ENCODE assay signal across 27 mouse cellular contexts in genomic region chr6:128528491-128528890, GRCm38 (mm10). TPM values are rescaled to one million over a fixed set of nuclear protein-coding genes. Genes with fewer than 3 reads are reported as not detected.
DNase-seq lines count a peak whose midpoint lies in the region; ATAC-seq and TF ChIP-seq lines count a peak whose summit lies in the region.
"Had no signal": no experiment of that assay in that cellular context is flagged by ENCODE, and none has a peak within 500 bp of the region (broad histone marks: within the 10 kb centered on the region; RNA-seq: fewer than 3 reads in every experiment).

No protein-coding gene starts in this region.

- DNase-seq in embryonic facial prominence, embryonic 14.5 days (ENCODE audit: low spot score): peak; percentile 8
- no peak for DNase-seq in embryonic facial prominence, embryonic 10.5 days (ENCODE audit: low spot score)
- peak; percentile 2 to 4 for DNase-seq in heart, postnatal 10 days
- no peak for DNase-seq in heart, adult 2 months
- DNase-seq in kidney, postnatal 10 days: peak; percentile 8
- DNase-seq in liver, adult 2 months (ENCODE audit: extremely low read depth, low read depth, low spot score): no peak
- DNase-seq in liver, embryonic 11.5 days (ENCODE audit: low spot score): no peak
- DNase-seq: adrenal gland, postnatal 10 days; adrenal gland, postnatal 36 days; cerebellum, adult 18-20 months; cerebellum, adult 9-10 months; cerebellum, postnatal 14 days; gastrocnemius, postnatal 25 days; heart, postnatal 36 days had no signal

- no peak overlapping the region for H3K4me2 ChIP-seq in embryonic facial prominence, embryonic 14.5 days (ENCODE audit: low read depth, low read length)
- H3K4me2 ChIP-seq in kidney, embryonic 15.5 days: no peak overlapping the region
- no peak overlapping the region for H3K4me2 ChIP-seq in liver, embryonic 11.5 days
- H3K4me2 ChIP-seq: embryonic facial prominence, embryonic 12.5 days; forebrain, embryonic 12.5 days; forebrain, embryonic 15.5 days; heart, embryonic 12.5 days; hindbrain, embryonic 13.5 days had no signal

- TF ChIP-seq POLR2A in heart, adult 2 months (IDR thresholded peaks at IDR 0.05; ENCODE audit: insufficient read depth, low read depth, low read length): no peak
- no peak for TF ChIP-seq POLR2A in liver, adult 2 months (IDR thresholded peaks at IDR 0.05; ENCODE audit: extremely low read depth, insufficient read depth, low read length)

- no peaks in the 10 kb centered on the region for H3K9me3 ChIP-seq in embryonic facial prominence, embryonic 14.5 days (ENCODE audit: control insufficient read depth, low read length)
- H3K9me3 ChIP-seq in embryonic facial prominence, embryonic 10.5 days: no peaks in the 10 kb centered on the region
- no peaks in the 10 kb centered on the region; the same call in 1 of the 2 replicates for H3K9me3 ChIP-seq in kidney, embryonic 15.5 days (replicated peaks)
- H3K9me3 ChIP-seq in liver, embryonic 11.5 days (ENCODE audit: control insufficient read depth, low read length): peaks cover 3% of the 10 kb centered on the region; the same call in 1 of the 2 replicates
- H3K9me3 ChIP-seq: forebrain, embryonic 15.5 days; hindbrain, embryonic 10.5 days; hindbrain, embryonic 13.5 days had no signal

- no peak for TF ChIP-seq EP300 in heart, adult 2 months (IDR thresholded peaks at IDR 0.05; ENCODE audit: insufficient read depth, low read depth, low read length)

- H3K27ac ChIP-seq in embryonic facial prominence, embryonic 14.5 days (replicated peaks; ENCODE audit: low read depth, low read length): no peak overlapping the region
- no peak overlapping the region for H3K27ac ChIP-seq in embryonic facial prominence, embryonic 10.5 days (replicated peaks)
- H3K27ac ChIP-seq in heart, adult 2 months: no peak overlapping the region
- H3K27ac ChIP-seq in kidney, embryonic 15.5 days: no peak overlapping the region
- peak overlapping the region; percentile 33; the same call in 1 of the 2 replicates for H3K27ac ChIP-seq in liver, adult 2 months (replicated peaks; ENCODE audit: insufficient read depth, low read depth, low read length)
- H3K27ac ChIP-seq in liver, embryonic 11.5 days (ENCODE audit: low read depth, low read length): no peak overlapping the region
- H3K27ac ChIP-seq: embryonic facial prominence, embryonic 12.5 days; forebrain, embryonic 12.5 days; forebrain, embryonic 15.5 days; hindbrain, embryonic 10.5 days; hindbrain, embryonic 13.5 days had no signal

- no peaks in the 10 kb centered on the region for H3K4me1 ChIP-seq in embryonic facial prominence, embryonic 14.5 days (ENCODE audit: control insufficient read depth, insufficient read depth, low read length)
- no peaks in the 10 kb centered on the region for H3K4me1 ChIP-seq in embryonic facial prominence, embryonic 10.5 days
- no peaks in the 10 kb centered on the region for H3K4me1 ChIP-seq in heart, adult 2 months (ENCODE audit: control insufficient read depth, insufficient read depth, low read length)
- no peaks in the 10 kb centered on the region for H3K4me1 ChIP-seq in kidney, embryonic 15.5 days
- H3K4me1 ChIP-seq in liver, adult 2 months (ENCODE audit: control insufficient read depth, insufficient read depth, low read length): peaks cover 10% of the 10 kb centered on the region
- H3K4me1 ChIP-seq in liver, embryonic 11.5 days (replicated peaks; ENCODE audit: control insufficient read depth, insufficient read depth, low read length): no peaks in the 10 kb centered on the region
- H3K4me1 ChIP-seq: embryonic facial prominence, embryonic 12.5 days; forebrain, embryonic 12.5 days; forebrain, embryonic 15.5 days; hindbrain, embryonic 10.5 days; hindbrain, embryonic 13.5 days had no signal

- no peak overlapping the region for H3K4me3 ChIP-seq in embryonic facial prominence, embryonic 14.5 days (ENCODE audit: low read depth, low read length)
- H3K4me3 ChIP-seq in embryonic facial prominence, embryonic 10.5 days: no peak overlapping the region
- no peak overlapping the region for H3K4me3 ChIP-seq in heart, adult 2 months
- no peak overlapping the region for H3K4me3 ChIP-seq in kidney, embryonic 15.5 days (replicated peaks)
- H3K4me3 ChIP-seq in liver, adult 2 months (ENCODE audit: insufficient read depth, low read depth, low read length): no peak overlapping the region
- H3K4me3 ChIP-seq in liver, embryonic 11.5 days (ENCODE audit: low read depth, low read length): no peak overlapping the region
- H3K4me3 ChIP-seq: embryonic facial prominence, embryonic 12.5 days; erythroblast, embryonic 14.5 days; forebrain, embryonic 12.5 days; forebrain, embryonic 15.5 days; heart, embryonic 12.5 days; hindbrain, embryonic 10.5 days; hindbrain, embryonic 13.5 days had no signal

- H3K79me2 ChIP-seq in heart, adult 2 months (replicated peaks; ENCODE audit: control insufficient read depth, insufficient read depth, low read length): no peaks in the 10 kb centered on the region
- H3K79me2 ChIP-seq in liver, adult 2 months (ENCODE audit: control insufficient read depth, insufficient read depth, low read length): peaks cover 9% of the 10 kb centered on the region; the same call in 1 of the 2 replicates

- H3K36me3 ChIP-seq in embryonic facial prominence, embryonic 14.5 days (ENCODE audit: control insufficient read depth, insufficient read depth, low read length): no peaks in the 10 kb centered on the region
- no peaks in the 10 kb centered on the region for H3K36me3 ChIP-seq in embryonic facial prominence, embryonic 10.5 days (replicated peaks)
- H3K36me3 ChIP-seq in heart, adult 2 months (ENCODE audit: control insufficient read depth, insufficient read depth, low read length): no peaks in the 10 kb centered on the region
- no peaks in the 10 kb centered on the region for H3K36me3 ChIP-seq in kidney, embryonic 15.5 days
- peaks cover 15% of the 10 kb centered on the region for H3K36me3 ChIP-seq in liver, adult 2 months (ENCODE audit: control insufficient read depth, insufficient read depth, low read length)
- no peaks in the 10 kb centered on the region for H3K36me3 ChIP-seq in liver, embryonic 11.5 days (ENCODE audit: control insufficient read depth, insufficient read depth, low read length)
- H3K36me3 ChIP-seq: embryonic facial prominence, embryonic 12.5 days; forebrain, embryonic 12.5 days; forebrain, embryonic 15.5 days; heart, embryonic 12.5 days; hindbrain, embryonic 10.5 days; hindbrain, embryonic 13.5 days had no signal

- WGBS in embryonic facial prominence, embryonic 14.5 days: 58% methylated on average over 4 of the region's 4 CpGs
- WGBS in embryonic facial prominence, embryonic 10.5 days: 82% methylated on average over 4 of the region's 4 CpGs
- 43% methylated on average over 4 of the region's 4 CpGs for WGBS in heart, adult 2 months
- 54% methylated on average over 4 of the region's 4 CpGs for WGBS in kidney, embryonic 15.5 days
- WGBS in liver, adult 2 months: 20% methylated on average over 4 of the region's 4 CpGs
- WGBS in liver, embryonic 11.5 days: 68% methylated on average over 4 of the region's 4 CpGs

- ATAC-seq in embryonic facial prominence, embryonic 14.5 days (ENCODE audit: low read depth): no peak
- no peak for ATAC-seq in kidney, embryonic 15.5 days (replicated peaks; ENCODE audit: low FRiP score)
- ATAC-seq in liver, embryonic 11.5 days (replicated peaks; ENCODE audit: low FRiP score): no peak
- ATAC-seq: forebrain, embryonic 15.5 days; hindbrain, embryonic 16.5 days; Patski had no signal

- H3K9ac ChIP-seq in embryonic facial prominence, embryonic 14.5 days (ENCODE audit: low read depth, low read length): no peak overlapping the region
- no peak overlapping the region for H3K9ac ChIP-seq in heart, adult 2 months (ENCODE audit: low read depth, low read length)
- no peak overlapping the region for H3K9ac ChIP-seq in kidney, embryonic 15.5 days
- H3K9ac ChIP-seq in liver, adult 2 months (ENCODE audit: low read depth, low read length): no peak overlapping the region
- H3K9ac ChIP-seq in liver, embryonic 11.5 days (ENCODE audit: low read depth, low read length): no peak overlapping the region
- H3K9ac ChIP-seq: embryonic facial prominence, embryonic 12.5 days; forebrain, embryonic 12.5 days; forebrain, embryonic 15.5 days; heart, embryonic 12.5 days; hindbrain, embryonic 13.5 days had no signal

- no peak for TF ChIP-seq CTCF in heart, adult 2 months (IDR thresholded peaks at IDR 0.05)
- TF ChIP-seq CTCF in liver, adult 2 months (IDR thresholded peaks at IDR 0.05; ENCODE audit: low read depth, low read length): no peak

- H3K27me3 ChIP-seq in embryonic facial prominence, embryonic 14.5 days (replicated peaks; ENCODE audit: control insufficient read depth, insufficient read depth, low read length): no peaks in the 10 kb centered on the region
- no peaks in the 10 kb centered on the region for H3K27me3 ChIP-seq in embryonic facial prominence, embryonic 10.5 days (replicated peaks; ENCODE audit: low read depth, poor library complexity, severe bottlenecking)
- no peaks in the 10 kb centered on the region for H3K27me3 ChIP-seq in heart, adult 2 months (ENCODE audit: control insufficient read depth, insufficient read depth, low read length)
- H3K27me3 ChIP-seq in kidney, embryonic 15.5 days: no peaks in the 10 kb centered on the region
- H3K27me3 ChIP-seq in liver, adult 2 months (ENCODE audit: control insufficient read depth, insufficient read depth, low read length): no peaks in the 10 kb centered on the region
- no peaks in the 10 kb centered on the region for H3K27me3 ChIP-seq in liver, embryonic 11.5 days (replicated peaks; ENCODE audit: control insufficient read depth, insufficient read depth, low read length)
- H3K27me3 ChIP-seq: embryonic facial prominence, embryonic 12.5 days; forebrain, embryonic 12.5 days; forebrain, embryonic 15.5 days; heart, embryonic 12.5 days; hindbrain, embryonic 13.5 days had no signal

- intact Hi-C loops in heart, postnatal 10 days (cut with DNase I): no loop called here
- intact Hi-C loops in heart, adult 2 months (cut with DNase I): no loop called here

RNA-seq across cellular contexts. Expression of gene Pzp, which starts 2.0 kb away (rescaled TPM):
- polyA plus RNA-seq in embryonic facial prominence, embryonic 14.5 days (2014; fragmentation: Nextera tagmentation; extraction: Ambion mirVana): 0.46 TPM in 1 of 2 replicates, not detected in the other
- polyA plus RNA-seq in embryonic facial prominence, embryonic 10.5 days (2016; fragmentation: Nextera tagmentation; extraction: Ambion mirVana): not detected in 2 replicates
- 1 to 10 TPM in 1 of 2 experiments, under 1 TPM in 1; 0.50 to 1.3 TPM for total RNA-seq in heart, postnatal 10 days (2021)
- total RNA-seq in heart, adult 2 months (2021): 1 to 10 TPM; 1.9 to 3.0 TPM
- 0.57 and 2.0 TPM in 2 replicates for polyA plus RNA-seq in heart, adult 2 months (2012; rRNA removed)
- polyA plus RNA-seq in kidney, embryonic 15.5 days (2015; fragmentation: Nextera tagmentation; extraction: Ambion mirVana): 1.6 and 2.2 TPM in 2 replicates
- total RNA-seq in liver, adult 2 months (2014; rRNA removed): 1,917 and 2,554 TPM in 2 replicates
- polyA plus RNA-seq in liver, adult 2 months (2012; rRNA removed): 1,366 and 1,553 TPM in 2 replicates
- 17.8 and 19.8 TPM in 2 replicates for polyA plus RNA-seq in liver, embryonic 11.5 days (2014; fragmentation: Nextera tagmentation; extraction: Ambion mirVana)
- total RNA-seq: gastrocnemius, postnatal 25 days had no signal
- polyA plus RNA-seq: embryonic facial prominence, embryonic 12.5 days; forebrain, embryonic 15.5 days; hindbrain, embryonic 10.5 days had no signal

RNA-seq across cellular contexts. Expression of gene A2ml1, which starts 52.9 kb away (rescaled TPM):
- 3.7 and 4.8 TPM in 2 replicates for polyA plus RNA-seq in embryonic facial prominence, embryonic 14.5 days (2014; fragmentation: Nextera tagmentation; extraction: Ambion mirVana)
- polyA plus RNA-seq in embryonic facial prominence, embryonic 10.5 days (2016; fragmentation: Nextera tagmentation; extraction: Ambion mirVana): 0.20 TPM in 1 of 2 replicates, not detected in the other
- not detected for total RNA-seq in heart, postnatal 10 days (2021)
- not detected for total RNA-seq in heart, adult 2 months (2021)
- 1.6 TPM in 1 of 2 replicates, not detected in the other for polyA plus RNA-seq in heart, adult 2 months (2012; rRNA removed)
- 0.53 and 0.93 TPM in 2 replicates for polyA plus RNA-seq in kidney, embryonic 15.5 days (2015; fragmentation: Nextera tagmentation; extraction: Ambion mirVana)
- 3.8 and 8.8 TPM in 2 replicates for total RNA-seq in liver, adult 2 months (2014; rRNA removed)
- 3.7 and 7.5 TPM in 2 replicates for polyA plus RNA-seq in liver, adult 2 months (2012; rRNA removed)
- 0.45 and 1.3 TPM in 2 replicates for polyA plus RNA-seq in liver, embryonic 11.5 days (2014; fragmentation: Nextera tagmentation; extraction: Ambion mirVana)
- total RNA-seq: adrenal gland, adult 18-20 months; adrenal gland, postnatal 36 days; ES-E14; gastrocnemius, adult 8-10 months; gastrocnemius, postnatal 25 days; heart, postnatal 36 days had no signal
- polyA plus RNA-seq: erythroblast, embryonic 14.5 days; hindbrain, embryonic 10.5 days had no signal

Comparison
In these comparisons a context has a peak if more than half of its experiments do, and no peak if none do; other contexts are left out.
1. DNase-seq: peak in embryonic facial prominence, embryonic 14.5 days (single experiment), heart, postnatal 10 days (2 of 2) and kidney, postnatal 10 days (single experiment); none in embryonic facial prominence, embryonic 10.5 days (single experiment), heart, adult 2 months (0 of 2), liver, adult 2 months (single experiment) and liver, embryonic 11.5 days (single experiment).
2. RNA of gene Pzp, which starts 2.0 kb away (polyA plus RNA-seq): 1,366 to 1,553 TPM in liver, adult 2 months; 17.8 to 19.8 TPM in liver, embryonic 11.5 days, 1.6 to 2.2 TPM in kidney, embryonic 15.5 days, 0.57 to 2.0 TPM in heart, adult 2 months, 0.46 TPM in embryonic facial prominence, embryonic 14.5 days and not detected in embryonic facial prominence, embryonic 10.5 days; every median in the first group is over 10 times any median in the second.